Mouse (Mus musculus) heart, embryonic 14.5 days (tissue): ENCODE data around the gene H2-Eb2. TPM values are rescaled to one million over a fixed set of nuclear protein-coding genes. Genes with fewer than 3 reads are reported as not detected.
A peak's percentile ranks its signal among the peaks of the same experiment; 100 is the strongest.
"Not testable (repeated sequence)": the region's sequence is repeated elsewhere in the genome, so short reads cannot be mapped to it uniquely, and the experiment has no call there.

Source experiments
- ATAC-seq: fragments of 200-750 bp; cut with Nextera tagmentation; 2 replicates; pipeline ENCODE4 v1.8.0; 2017; ENCODE audit warnings: low read depth, moderate TSS enrichment; ENCODE audit not compliant: insufficient number of reproducible peaks, insufficient read depth, low FRiP score
- H3K27ac ChIP-seq, 2 experiments: fragments of 200-500 bp in 1 of 2; fragments of 300-500 bp in 1 of 2; sonication (generic) in 1 of 2; replicated peaks in 1 of 2; 2 replicates each; pipeline ENCODE4 v1.5.1; 2012 to 2014; ENCODE audit warnings: low read depth in 2 of 2, low read length in 2 of 2, control low read depth in 1 of 2, mild to moderate bottlenecking in 1 of 2, mixed read lengths in 1 of 2; ENCODE audit not compliant: control insufficient read depth in 1 of 2, insufficient read depth in 1 of 2
- H3K27me3 ChIP-seq: fragments of 300-500 bp; sonication (generic); 2 replicates; pipeline ENCODE4 v1.6.1; 2014; ENCODE audit warnings: mild to moderate bottlenecking, low read length, control low read depth; ENCODE audit not compliant: control insufficient read depth, insufficient read depth
- H3K36me3 ChIP-seq: fragments of 300-500 bp; sonication (generic); 2 replicates; pipeline ENCODE4 v1.6.1; 2014; ENCODE audit warnings: mild to moderate bottlenecking, control low read depth, low read length, mixed read lengths; ENCODE audit not compliant: control insufficient read depth, insufficient read depth
- H3K4me1 ChIP-seq, 2 experiments: fragments of 200-500 bp in 1 of 2; fragments of 300-500 bp in 1 of 2; sonication (generic) in 1 of 2; 2 replicates each; pipeline ENCODE4 v1.6.1; 2012 to 2014; ENCODE audit warnings: low read length in 2 of 2, control low read depth in 1 of 2, mixed read lengths in 1 of 2; ENCODE audit not compliant: control insufficient read depth in 2 of 2, insufficient read depth in 2 of 2
- H3K4me2 ChIP-seq: fragments of 300-500 bp; sonication (generic); 2 replicates; pipeline ENCODE4 v1.6.1; 2014; ENCODE audit warnings: mild to moderate bottlenecking, low read length
- H3K4me3 ChIP-seq, 2 experiments: fragments of 200-500 bp in 1 of 2; fragments of 300-500 bp in 1 of 2; sonication (generic) in 1 of 2; 2 replicates each; pipeline ENCODE4 v1.5.1; 2012 to 2014; ENCODE audit warnings: low read length in 2 of 2, mild to moderate bottlenecking in 2 of 2, control low read depth in 1 of 2, low read depth in 1 of 2, moderate library complexity in 1 of 2; ENCODE audit not compliant: control insufficient read depth in 1 of 2, insufficient read depth in 1 of 2
- H3K9ac ChIP-seq: fragments of 300-500 bp; sonication (generic); 2 replicates; pipeline ENCODE4 v1.6.1; 2014; ENCODE audit warnings: mild to moderate bottlenecking, low read length
- H3K9me3 ChIP-seq: fragments of 300-500 bp; sonication (generic); 2 replicates; pipeline ENCODE4 v1.6.1; 2016; ENCODE audit warnings: low read length, control low read depth; ENCODE audit not compliant: control insufficient read depth
- WGBS: fragments of 180-500 bp; shearing (Covaris S2); extraction: QIAGEN DNeasy Blood & Tissue Kit; methylation state at CpG from one replicate; pipeline ENCODE4 v1.1.7; 2014; 5-methylcytosine and 5-hydroxymethylcytosine counted together
- polyA plus RNA-seq: library from polyadenylated mRNA; unstranded; fragments of >200 nt; fragmentation: Nextera tagmentation; extraction: Ambion mirVana; gene quantifications from 2 replicates; pipeline ENCODE4 v1.2.1, GENCODE M21; 2014

Gene H2-Eb2
- polyA plus RNA-seq, 1 experiment from 2014 or later = not detected

DNA sequence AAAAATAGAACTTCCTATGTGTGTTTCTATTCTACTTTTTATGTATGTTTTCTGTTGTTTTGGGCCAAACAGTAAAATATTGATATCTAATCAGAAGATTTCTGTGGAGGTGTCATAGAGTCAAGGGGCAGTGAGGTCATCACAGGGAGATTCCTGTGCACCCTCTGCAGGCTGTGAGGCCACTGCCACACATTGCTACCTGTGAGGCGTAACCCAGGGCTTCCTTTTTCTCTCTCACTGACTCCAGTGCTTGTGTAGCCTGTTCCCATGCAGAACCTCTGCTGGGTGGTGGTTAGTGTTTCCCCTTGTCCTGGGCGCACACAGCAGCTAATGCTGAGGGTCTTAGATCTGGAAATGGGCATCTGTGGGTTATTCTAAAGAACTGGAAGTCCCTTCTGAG, 19.1 kb upstream of the H2-Eb2 start:
- no peak overlapping the region for H3K4me3 ChIP-seq
- peaks cover 3 to 4% of the 10 kb centered on the region in 2 experiments; a peak in 1 of 4 replicates for H3K4me1 ChIP-seq
- no peak overlapping the region for H3K9ac ChIP-seq
- H3K27ac ChIP-seq = no peak overlapping the region
- H3K4me2 ChIP-seq = no peak overlapping the region
- H3K27me3 ChIP-seq = 0 out of 2 replicates have a peak, but pooled peaks cover 7% of the 10 kb centered on the region
- H3K36me3 ChIP-seq = no peaks in the 10 kb centered on the region
- 76% methylated on average over 2 of the region's 2 CpGs for WGBS
- H3K9me3 ChIP-seq = no peaks in the 10 kb centered on the region
- ATAC-seq = no peak

DNA sequence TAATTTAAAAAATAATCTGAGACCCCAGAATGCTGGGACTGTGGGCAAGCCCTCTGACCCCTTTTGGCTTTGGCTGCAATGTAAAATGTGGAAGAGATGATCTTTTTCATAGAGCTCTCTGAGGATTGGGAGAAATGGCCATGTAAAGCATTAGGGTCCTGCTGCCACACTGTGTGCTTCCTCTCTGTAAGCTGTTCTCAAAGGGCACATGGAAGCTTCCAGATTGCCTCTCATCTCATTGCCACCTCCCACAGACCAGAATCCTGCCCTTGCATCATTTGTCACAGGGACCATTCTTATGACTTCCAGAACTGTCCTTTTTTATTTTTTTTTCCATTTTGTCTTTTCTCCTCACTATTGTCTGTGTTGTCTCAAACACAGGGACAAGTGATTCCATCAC, 18.2 kb upstream of the H2-Eb2 start:
- H3K27me3 ChIP-seq = 0 out of 2 replicates have a peak, but pooled peaks cover 7% of the 10 kb centered on the region
- no peak for ATAC-seq
- H3K4me2 ChIP-seq = no peak overlapping the region
- H3K9me3 ChIP-seq = no peaks in the 10 kb centered on the region
- H3K36me3 ChIP-seq = no peaks in the 10 kb centered on the region
- H3K4me1 ChIP-seq = peaks cover 3 to 4% of the 10 kb centered on the region in 2 experiments; a peak in 1 of 4 replicates
- no peak overlapping the region for H3K4me3 ChIP-seq
- H3K9ac ChIP-seq = no peak overlapping the region
- H3K27ac ChIP-seq = no peak overlapping the region

DNA sequence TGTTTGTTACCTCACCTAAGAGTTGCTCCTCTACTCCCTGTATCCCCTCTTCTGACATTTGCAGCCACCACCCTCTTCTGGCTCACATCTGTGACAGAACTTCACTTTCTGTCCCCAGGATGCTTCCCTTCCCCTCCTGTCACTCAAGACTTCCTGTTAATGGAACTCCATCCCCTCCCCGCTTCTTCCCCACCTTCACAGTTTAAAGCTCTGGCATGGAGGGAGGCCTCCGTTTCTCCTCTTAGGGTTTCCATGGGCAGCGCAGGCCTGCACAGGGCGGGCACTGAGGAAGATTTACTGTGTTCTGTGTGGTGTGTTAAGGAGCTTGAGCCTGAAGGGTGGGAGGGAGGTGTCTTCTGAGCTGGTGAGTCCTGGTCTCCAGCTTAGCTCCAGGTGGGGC, 17.3 kb upstream of the H2-Eb2 start:
- WGBS = 79% methylated on average over 4 of the region's 4 CpGs
- no peaks in the 10 kb centered on the region for H3K9me3 ChIP-seq
- H3K36me3 ChIP-seq = no peaks in the 10 kb centered on the region
- no peak overlapping the region for H3K4me2 ChIP-seq
- no peak overlapping the region for H3K4me3 ChIP-seq
- H3K4me1 ChIP-seq = peaks cover 3 to 4% of the 10 kb centered on the region in 2 experiments; a peak in 1 of 4 replicates
- no peak for ATAC-seq
- 0 out of 2 replicates have a peak, but pooled peaks cover 7% of the 10 kb centered on the region for H3K27me3 ChIP-seq
- H3K9ac ChIP-seq = no peak overlapping the region
- no peak overlapping the region for H3K27ac ChIP-seq

DNA sequence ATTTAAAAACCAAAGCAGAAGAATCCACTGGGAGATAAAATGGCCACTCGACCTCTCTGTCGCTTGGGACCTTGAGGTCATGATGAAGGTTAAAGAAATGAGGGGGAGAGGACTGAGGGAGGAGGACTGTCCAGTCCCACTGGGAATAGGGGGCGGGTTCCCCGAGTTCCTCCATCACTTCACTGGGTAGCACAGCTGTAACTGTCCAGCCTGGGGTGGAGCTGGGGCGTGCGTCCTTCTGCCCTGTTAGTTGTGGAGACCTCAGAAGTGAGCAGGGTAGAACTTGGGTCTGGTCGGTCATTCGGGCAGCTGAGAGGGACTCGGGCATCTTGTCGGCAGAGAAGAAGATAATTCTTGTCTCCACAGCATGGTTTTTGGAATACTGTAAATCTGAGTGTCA, 16.2 kb upstream of the H2-Eb2 start:
- 28% methylated on average over 10 of the region's 10 CpGs for whole genome bisulfite sequencing
- no peaks in the 10 kb centered on the region for H3K9me3 ChIP-seq
- H3K4me1 ChIP-seq = peaks cover 3 to 4% of the 10 kb centered on the region in 2 experiments; a peak in 1 of 4 replicates
- 0 out of 2 replicates have a peak, but pooled peaks cover 7% of the 10 kb centered on the region for H3K27me3 ChIP-seq
- peak overlapping the region; percentile 58 to 80 for H3K4me3 ChIP-seq
- peak overlapping the region; percentile 74 for H3K4me2 ChIP-seq
- H3K9ac ChIP-seq = peak overlapping the region; percentile 66
- peak overlapping the region; percentile 45 to 53; a peak in 3 of 4 replicates for H3K27ac ChIP-seq
- ATAC-seq = no peak; the same call in 1 of the 2 replicates
- no peaks in the 10 kb centered on the region for H3K36me3 ChIP-seq

DNA sequence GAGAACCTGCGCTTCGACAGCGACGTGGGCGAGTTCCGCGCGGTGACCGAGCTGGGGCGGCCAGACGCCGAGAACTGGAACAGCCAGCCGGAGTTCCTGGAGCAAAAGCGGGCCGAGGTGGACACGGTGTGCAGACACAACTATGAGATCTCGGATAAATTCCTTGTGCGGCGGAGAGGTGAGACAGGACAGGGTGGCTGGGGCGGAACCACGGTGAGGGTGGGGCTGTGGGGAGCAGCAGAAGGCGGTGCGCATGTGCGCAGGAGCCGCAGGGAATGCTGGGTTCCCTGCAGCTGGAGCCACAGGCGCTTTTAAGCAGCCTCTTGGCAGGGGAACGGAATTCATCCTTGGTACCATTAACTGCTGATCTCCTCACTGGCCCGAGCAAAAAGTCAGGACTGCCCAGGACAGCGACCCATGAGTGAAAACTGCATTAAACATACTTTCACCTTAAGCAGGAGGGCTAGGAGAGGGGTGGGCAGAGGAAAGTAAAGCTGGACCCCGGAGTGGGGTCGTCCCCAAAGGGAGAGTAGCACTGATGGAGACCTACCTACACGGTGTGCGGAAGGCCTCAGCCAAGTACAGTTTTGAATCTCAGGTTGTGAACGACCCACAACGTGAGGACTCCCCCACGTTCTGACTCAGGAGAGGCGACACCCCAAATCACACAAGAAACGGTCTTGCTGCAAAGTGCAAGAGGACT, 15.6 kb upstream of the H2-Eb2 start:
- Histone ChIP-seq H3K27me3 (0 out of 2 replicates have a peak, but pooled peaks cover 7% of the 10 kb centered on the region), H3K9ac (peak overlapping the region; percentile 66), H3K4me2 (peak overlapping the region; percentile 74), H3K4me3 (peak overlapping the region; percentile 58 to 80), H3K36me3 (no peaks in the 10 kb centered on the region), H3K27ac (peak overlapping the region; percentile 45 to 53; a peak in 3 of 4 replicates), H3K4me1 (peaks cover 3 to 4% of the 10 kb centered on the region in 2 experiments; a peak in 1 of 4 replicates), H3K9me3 (no peaks in the 10 kb centered on the region)
- WGBS = 20% methylated on average over 38 of the region's 38 CpGs
- peak; percentile 70; the same call in 1 of the 2 replicates for ATAC-seq

DNA sequence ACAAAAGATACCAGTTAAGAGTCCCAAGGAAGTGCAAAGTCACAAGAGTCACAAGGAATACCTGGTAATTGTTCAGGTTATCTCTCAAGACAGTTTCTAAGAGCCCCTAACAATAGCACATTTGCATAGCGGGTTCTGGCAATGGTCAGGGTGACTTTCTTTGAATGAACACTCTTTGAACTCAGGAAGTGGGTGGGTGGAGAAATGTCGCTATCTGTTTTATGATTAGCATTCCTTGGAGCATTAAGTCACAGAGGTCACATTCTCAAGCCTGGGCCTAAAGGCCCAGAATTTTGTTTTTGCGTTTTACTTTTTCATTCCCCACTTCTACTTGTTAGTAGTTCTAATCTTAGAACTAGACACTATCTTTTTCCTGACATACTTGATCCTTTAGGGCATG, 14.9 kb upstream of the H2-Eb2 start:
- not testable (repeated sequence) for H3K4me1 ChIP-seq, H3K4me2 ChIP-seq, ATAC-seq, H3K27me3 ChIP-seq, H3K9ac ChIP-seq, H3K4me3 ChIP-seq, H3K27ac ChIP-seq, H3K36me3 ChIP-seq, H3K9me3 ChIP-seq
- WGBS = 73% methylated on average over 3 of the region's 3 CpGs

DNA sequence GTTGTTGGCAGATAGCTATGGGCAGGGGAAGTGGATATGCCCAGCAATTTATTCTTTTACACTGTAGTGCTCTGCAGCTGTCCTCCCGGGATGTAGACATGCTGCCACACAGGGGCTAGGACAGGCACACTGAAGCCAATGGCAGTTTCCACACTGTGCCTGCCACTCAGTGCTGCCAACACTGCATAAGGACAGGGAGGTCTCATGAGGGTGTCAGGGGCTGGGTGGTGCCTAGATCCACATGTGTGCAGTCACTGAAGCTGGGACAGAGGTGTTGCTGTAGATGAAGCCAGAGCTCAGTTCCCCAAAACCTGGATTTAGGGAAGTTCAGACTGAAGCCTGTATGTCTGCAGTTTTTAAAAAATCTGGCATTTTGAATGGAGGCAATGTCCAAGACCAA, 13.3 kb upstream of the H2-Eb2 start:
- Histone ChIP-seq H3K27me3 (0 out of 2 replicates have a peak, but pooled peaks cover 7% of the 10 kb centered on the region), H3K36me3 (no peaks in the 10 kb centered on the region), H3K9ac (no peak overlapping the region), H3K4me2 (no peak overlapping the region), H3K9me3 (no peaks in the 10 kb centered on the region), H3K27ac (no peak overlapping the region), H3K4me1 (peaks cover 3 to 4% of the 10 kb centered on the region in 2 experiments; a peak in 1 of 4 replicates), H3K4me3 (no peak overlapping the region)
- ATAC-seq = no peak
- 65% methylated on average over 1 of the region's 1 CpGs for WGBS
